Mouse (Mus musculus) adrenal gland, adult (tissue): ENCODE data around the gene Tcl1b4.
"Not testable (repeated sequence)": the region's sequence is repeated elsewhere in the genome, so short reads cannot be mapped to it uniquely, and the experiment has no call there.

Source experiments
- DNase-seq, 2 experiments: peaks; one replicate each; pipeline ENCODE4 v3.0.0; 2022 to 2023; ENCODE audit warnings: low spot score in 1 of 2; ENCODE audit not compliant: inconsistent age in 2 of 2

The Tcl1b4 gene

GRCm38 (mm10) chr12:105201657-105202056, at the start of gene Tcl1b4:
Gene Tcl1b4, plus strand, starts transcription at chr12:105201957.
- not testable (repeated sequence) for DNase-seq

GRCm38 (mm10) chr12:105155286-105155685, 46.5 kb upstream of the Tcl1b4 start:
- DNase-seq = not testable (repeated sequence)

GRCm38 (mm10) chr12:105158842-105159241, 42.9 kb upstream of the Tcl1b4 start:
- no peak for DNase-seq

DNA sequence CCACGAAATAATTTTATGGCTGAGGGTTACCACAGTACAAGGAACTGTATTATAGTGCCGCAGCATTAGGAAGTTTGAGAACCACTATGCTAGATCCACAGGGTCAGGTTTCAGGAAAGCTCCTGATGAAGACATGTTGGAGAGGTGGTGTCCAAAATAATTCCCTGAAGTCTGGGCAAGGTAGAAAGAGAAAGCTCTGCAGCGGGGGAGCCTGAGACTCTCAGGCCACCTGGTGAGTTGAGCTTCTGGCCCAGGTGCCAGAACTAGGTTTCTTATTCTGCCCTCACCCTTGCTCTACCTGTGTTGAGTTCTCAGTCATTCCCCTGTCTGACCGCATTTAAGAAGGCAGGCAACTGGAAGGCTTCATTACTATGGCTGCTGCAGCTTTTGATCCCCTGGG, 42.4 kb upstream of the Tcl1b4 start, which contains the start of gene Tcl1b1:
TSS of gene Tcl1b1 (plus strand) at position 301 of the 400 bp plus-strand sequence.
- DNase-seq = no peak

- DNase-seq = no peak
Measured at GRCm38 (mm10) chr12:105166734-105167133, 35.0 kb upstream of the Tcl1b4 start.

DNA sequence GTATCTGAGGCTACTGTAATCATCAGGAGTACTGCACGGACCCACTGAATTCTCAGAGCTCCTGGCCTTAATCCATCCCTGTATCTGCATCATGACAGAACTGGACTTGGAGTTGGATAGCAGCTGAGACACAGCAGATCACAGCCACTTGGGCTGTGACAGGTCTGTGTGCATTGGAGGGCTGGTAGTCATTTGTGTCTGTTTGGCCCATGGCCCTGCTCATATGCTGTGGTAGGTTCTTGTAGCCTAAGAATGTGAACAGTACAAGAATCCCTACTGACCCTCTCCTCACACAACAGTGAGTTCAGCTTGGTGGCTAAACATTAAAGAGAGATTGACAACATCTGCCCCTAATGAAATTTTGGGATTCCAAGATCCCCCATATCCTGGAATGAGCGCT, 28.4 kb upstream of the Tcl1b4 start:
- no peak for DNase-seq

DNA sequence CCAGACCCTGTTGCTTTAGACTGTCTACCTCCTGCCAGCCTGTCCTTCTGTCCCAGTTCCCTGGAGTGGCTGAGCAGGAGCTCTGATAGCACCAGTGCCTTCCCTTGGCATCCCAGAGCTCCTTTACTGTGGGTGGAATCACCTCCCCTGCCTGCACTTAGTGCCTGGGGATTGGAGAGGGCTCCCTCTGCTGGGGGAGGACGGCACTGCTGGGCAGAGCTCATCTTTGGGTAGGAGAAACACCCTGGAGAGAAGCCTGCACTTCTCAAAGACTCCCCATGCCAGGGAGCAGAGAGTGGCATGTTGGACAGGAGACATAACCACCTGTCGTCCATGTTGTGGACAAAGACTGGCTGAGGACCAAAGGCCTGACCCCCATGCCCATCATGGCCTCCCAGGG, 27.4 kb upstream of the Tcl1b4 start:
- DNase-seq = peak; percentile 64 to 93

DNA sequence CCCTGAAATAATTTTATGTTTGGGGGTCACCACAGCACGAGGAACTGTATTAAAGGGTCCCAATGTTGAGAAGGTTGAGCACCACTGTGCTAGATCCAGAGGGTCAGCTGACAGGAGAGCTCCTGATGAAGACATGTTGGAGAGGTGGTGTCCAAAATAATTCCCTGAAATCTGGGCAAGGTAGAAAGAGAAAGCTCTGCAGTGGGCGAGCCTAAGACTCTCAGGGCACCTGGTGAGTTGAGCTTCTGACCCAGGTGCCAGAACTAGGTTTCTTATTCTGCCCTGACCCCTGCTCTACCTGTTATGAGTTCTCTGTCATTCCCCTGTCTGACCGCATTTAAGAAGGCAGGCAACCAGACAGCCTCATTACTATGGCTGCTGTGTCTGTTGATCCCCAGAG, 25.7 kb upstream of the Tcl1b4 start, which contains the start of gene Tcl1b5:
TSS of gene Tcl1b5 (plus strand) at position 301 of the 400 bp plus-strand sequence.
- DNase-seq = not testable (repeated sequence)

- not testable (repeated sequence) for DNase-seq
Measured at GRCm38 (mm10) chr12:105181040-105181644, 20.6 kb upstream of the Tcl1b4 start.

DNA sequence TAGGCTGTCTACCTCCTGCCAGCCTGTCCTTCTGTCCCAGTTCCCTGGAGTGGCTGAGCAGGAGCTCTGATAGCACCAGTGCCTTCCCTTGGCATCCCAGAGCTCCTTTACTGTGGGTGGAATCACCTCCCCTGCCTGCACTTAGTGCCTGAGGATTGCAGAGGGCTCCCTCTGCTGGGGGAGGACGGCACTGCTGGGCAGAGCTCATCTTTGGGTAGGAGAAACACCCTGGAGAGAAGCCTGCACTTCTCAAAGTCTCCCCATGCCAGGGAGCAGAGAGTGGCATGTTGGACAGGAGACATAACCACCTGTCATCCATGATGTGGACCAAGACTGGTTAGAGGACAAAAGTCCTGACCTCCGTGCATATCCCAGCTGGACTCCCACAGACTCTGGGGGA, 12.8 kb upstream of the Tcl1b4 start:
- peak; percentile 15 to 60 for DNase-seq

GRCm38 (mm10) chr12:105190743-105191142, 11.0 kb upstream of the Tcl1b4 start, which contains the start of gene Tcl1b3:
Gene Tcl1b3, plus strand, starts transcription at chr12:105191043.
- not testable (repeated sequence) for DNase-seq

GRCm38 (mm10) chr12:105199684-105200497, 1.9 kb upstream of the Tcl1b4 start:
- DNase-seq = not testable (repeated sequence)

DNA sequence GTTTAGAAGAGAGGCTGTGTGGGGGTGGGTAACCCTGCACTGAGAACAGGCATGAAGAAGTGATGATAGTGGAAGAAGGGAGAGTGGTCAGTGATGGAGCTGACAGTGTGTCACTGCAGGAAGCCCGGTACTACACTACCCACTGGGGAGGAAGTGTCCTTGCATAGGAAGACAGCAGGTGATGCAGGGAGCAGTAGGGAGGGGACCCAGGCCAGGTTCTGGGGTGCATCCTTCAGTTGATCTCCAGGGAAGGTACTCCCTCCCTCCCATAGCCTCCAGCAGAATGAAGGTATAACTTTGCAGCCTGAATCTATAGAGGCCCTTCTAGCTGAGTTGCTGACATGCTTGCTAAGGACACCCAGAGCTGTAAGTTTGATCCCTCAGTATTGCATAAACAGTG, 5.3 kb downstream of the Tcl1b4 start:
- no peak for DNase-seq

- DNase-seq = no peak
Measured at GRCm38 (mm10) chr12:105208441-105208840, 6.7 kb downstream of the Tcl1b4 start.

DNA sequence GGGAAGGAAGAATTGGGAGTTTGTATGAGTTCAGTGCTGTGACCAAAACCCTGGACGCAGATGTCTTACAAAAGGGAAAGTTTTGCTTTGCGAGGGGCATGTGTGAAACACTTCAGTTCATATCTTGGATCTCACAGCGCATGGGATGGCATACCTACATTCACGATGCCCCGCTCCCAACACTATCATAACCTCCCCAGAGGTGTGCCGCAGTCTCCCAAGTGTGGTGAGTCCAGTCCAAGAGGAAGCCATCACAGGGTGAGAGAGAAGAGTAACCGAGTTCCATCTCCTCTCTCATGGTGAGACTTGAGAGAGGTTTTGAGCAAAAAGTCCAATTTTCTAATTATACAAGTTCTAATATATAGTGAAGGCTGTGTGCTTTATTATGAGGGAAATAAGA, 7.5 kb downstream of the Tcl1b4 start:
- DNase-seq = no peak

DNA sequence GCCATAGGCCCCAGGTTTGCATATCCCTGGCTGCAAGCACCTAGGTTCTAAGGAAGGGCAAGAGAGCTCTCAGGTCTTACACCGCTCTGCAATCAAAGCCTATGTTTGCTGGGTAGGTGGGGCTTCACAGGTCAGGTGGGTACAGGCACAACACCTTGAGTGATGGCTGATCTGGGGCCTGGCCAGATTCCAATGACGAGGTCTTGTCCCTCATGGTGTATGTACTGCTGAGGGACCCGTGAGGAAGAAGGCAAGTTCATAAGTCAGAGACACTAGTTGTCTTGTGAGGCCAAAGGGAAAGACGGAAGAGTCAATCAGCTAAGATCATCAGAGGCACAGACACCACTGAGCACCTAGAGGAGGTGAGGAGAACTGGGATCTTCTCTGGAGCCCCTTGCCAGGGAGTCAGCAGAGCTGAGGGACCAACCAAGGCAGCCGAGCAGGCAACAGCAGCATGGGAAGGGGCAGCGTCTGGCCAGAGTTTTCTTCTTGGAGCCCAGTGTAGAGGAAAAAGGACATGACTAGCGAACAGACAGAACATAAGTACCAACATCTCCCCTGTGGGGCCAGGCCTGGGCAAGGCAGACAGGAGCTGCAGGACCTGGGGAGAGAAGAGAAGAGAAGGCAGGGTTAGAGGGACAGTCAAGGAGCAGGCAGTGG, 15.5 kb downstream of the Tcl1b4 start:
- no peak for DNase-seq

DNA sequence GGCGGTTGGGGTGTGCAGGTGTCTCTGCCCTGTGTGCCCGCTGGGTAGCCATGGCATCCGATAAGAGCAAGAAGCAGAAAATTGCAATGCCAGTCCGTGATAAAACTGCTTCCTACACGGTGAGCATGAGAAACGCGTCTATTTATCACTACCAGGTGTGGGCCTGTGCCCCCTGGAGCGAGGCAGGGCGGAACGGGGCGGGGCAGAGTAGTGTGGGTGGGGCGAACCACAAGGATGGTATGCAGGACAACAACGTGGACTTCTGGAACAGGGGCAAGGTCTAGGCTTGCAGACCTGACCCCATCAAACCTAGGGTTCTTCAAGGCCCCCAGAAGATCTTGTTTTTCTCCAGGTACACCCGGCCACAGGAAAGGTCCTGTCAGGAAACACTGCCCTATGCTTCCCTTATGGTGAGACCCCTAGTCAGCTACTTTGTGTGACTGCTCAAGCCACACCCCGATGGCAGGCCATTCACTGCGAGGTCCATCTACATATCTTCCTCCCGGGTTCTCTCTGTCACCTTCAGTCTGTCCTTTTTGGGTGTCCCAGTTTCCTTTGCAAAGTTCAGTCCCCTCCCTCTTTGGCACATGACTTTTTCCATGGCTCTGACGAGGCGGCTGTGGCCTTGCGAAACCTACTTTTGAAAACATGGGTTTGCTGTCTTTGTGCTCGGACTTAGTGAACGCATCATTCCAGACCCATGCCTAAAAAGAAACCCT, 21.0 kb downstream of the Tcl1b4 start, which contains the start of gene Tcl1:
TSS of gene Tcl1 (minus strand) at position 193 of the 719 bp plus-strand sequence.
- no peak for DNase-seq

DNA sequence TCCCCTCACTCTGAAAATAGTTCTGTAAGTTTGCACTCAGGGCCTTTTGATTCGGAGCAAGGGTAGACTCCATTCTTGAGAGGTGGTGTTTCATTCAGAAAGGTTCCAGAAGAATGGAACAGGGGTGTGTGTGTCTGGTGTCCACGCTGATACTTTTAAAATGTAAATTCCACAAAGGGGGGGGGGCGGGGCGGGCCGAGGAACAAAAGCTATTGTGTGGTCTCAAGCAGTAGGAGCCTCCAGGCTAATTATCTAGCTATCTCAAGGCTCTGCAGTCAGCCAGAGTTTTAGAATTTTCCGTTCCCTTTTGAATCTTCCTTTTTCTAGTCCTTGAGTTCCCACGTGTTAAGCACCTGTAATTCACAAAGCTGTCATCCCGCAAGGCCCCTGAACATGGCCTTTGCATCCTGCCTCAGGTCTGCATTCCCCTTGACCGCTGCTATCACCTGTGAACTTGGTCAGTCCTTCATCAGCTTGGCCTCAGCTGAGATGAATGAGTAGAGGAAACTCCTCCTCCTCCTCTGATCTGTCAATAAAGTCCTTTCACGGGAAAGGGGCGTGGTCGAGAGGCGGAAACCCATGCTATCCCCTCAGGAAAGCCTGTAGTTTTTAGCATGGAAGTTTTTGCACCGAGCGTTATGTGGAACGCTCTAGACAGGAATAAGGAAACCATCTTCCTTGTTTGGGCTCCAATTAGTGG, 23.0 kb downstream of the Tcl1b4 start:
- DNase-seq = no peak

- no peak for DNase-seq
Measured at GRCm38 (mm10) chr12:105234362-105234761, 32.6 kb downstream of the Tcl1b4 start.

DNA sequence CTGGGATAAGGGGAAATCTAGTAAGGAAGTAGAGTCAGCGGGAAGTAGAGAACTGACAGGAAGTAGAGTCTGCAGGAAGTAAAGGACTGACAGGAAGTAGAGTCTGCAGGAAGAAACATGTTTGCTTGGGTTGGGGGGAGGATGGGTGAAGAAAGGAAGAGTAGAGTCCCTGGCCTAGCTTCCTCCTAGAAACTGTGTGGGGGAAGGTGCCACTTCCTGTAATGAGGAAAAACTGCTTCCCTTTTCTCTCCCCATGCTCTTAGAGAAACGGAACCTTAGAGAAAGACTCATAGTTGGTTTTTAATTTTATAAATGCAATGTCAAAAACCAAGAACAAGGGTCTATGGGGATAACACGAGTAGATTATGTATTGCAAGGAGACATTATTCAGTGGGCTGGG, 33.3 kb downstream of the Tcl1b4 start:
- no peak for DNase-seq
